Mouse (Mus musculus): ENCODE results near the gene Trim8. TPM values are rescaled to one million over a fixed set of nuclear protein-coding genes. Genes with fewer than 3 reads are reported as not detected.

The Trim8 gene
- polyA plus RNA-seq, 1 experiment = 87.2 TPM

GRCm38 (mm10) chr19:46553541-46553955 lies 52.0 kb downstream of the Trim8 start:
- TF ChIP-seq POLR2A (IDR thresholded peaks at IDR 0.05; ENCODE audit: borderline replicate concordance, extremely low read depth, low read depth, low read length) (no peak), CTCF (IDR thresholded peaks at IDR 0.05; ENCODE audit: insufficient read depth, low read length) (no peak)
- WGBS = 38% methylated on average over 11 of the region's 11 CpGs
- DNase-seq = no peak
- Histone ChIP-seq H3K4me1 (ENCODE audit: control insufficient read depth, insufficient read depth, low read length) (no peaks in the 10 kb centered on the region), H3K4me3 (replicated peaks; ENCODE audit: extremely low read depth, low read depth, low read length) (no peak overlapping the region)

GRCm38 (mm10) chr19:46558009-46558408 lies 56.5 kb downstream of the Trim8 start:
- no peaks in the 10 kb centered on the region for H3K4me1 ChIP-seq (ENCODE audit: control insufficient read depth, insufficient read depth, low read length)
- H3K4me3 ChIP-seq (replicated peaks; ENCODE audit: extremely low read depth, low read depth, low read length) = no peak overlapping the region
- DNase-seq = no peak
- TF ChIP-seq POLR2A (IDR thresholded peaks at IDR 0.05; ENCODE audit: borderline replicate concordance, extremely low read depth, low read depth, low read length) (no peak), CTCF (IDR thresholded peaks at IDR 0.05; ENCODE audit: insufficient read depth, low read length) (no peak)
- 81% methylated on average over 8 of the region's 8 CpGs for WGBS

- TF ChIP-seq POLR2A (IDR thresholded peaks at IDR 0.05; ENCODE audit: borderline replicate concordance, extremely low read depth, low read depth, low read length) (no peak), CTCF (IDR thresholded peaks at IDR 0.05; ENCODE audit: insufficient read depth, low read length) (no peak)
- DNase-seq = peak; percentile 42
- H3K4me1 ChIP-seq (ENCODE audit: control insufficient read depth, insufficient read depth, low read length) = no peaks in the 10 kb centered on the region
- H3K4me3 ChIP-seq (replicated peaks; ENCODE audit: extremely low read depth, low read depth, low read length) = no peak overlapping the region
- WGBS = 69% methylated on average over 12 of the region's 12 CpGs
Measured at GRCm38 (mm10) chr19:46558631-46559030, 57.1 kb downstream of the Trim8 start.

GRCm38 (mm10) chr19:46562132-46562531 lies 60.6 kb downstream of the Trim8 start:
- DNase-seq = peak; percentile 49
- WGBS = 27% methylated on average over 1 of the region's 1 CpGs
- TF ChIP-seq CTCF (IDR thresholded peaks at IDR 0.05; ENCODE audit: insufficient read depth, low read length) = peak; percentile 78
- no peak for TF ChIP-seq POLR2A (IDR thresholded peaks at IDR 0.05; ENCODE audit: borderline replicate concordance, extremely low read depth, low read depth, low read length)
- H3K4me1 ChIP-seq (ENCODE audit: control insufficient read depth, insufficient read depth, low read length) = no peaks in the 10 kb centered on the region
- H3K4me3 ChIP-seq (replicated peaks; ENCODE audit: extremely low read depth, low read depth, low read length) = no peak overlapping the region

- DNase-seq = no peak
- TF ChIP-seq POLR2A (IDR thresholded peaks at IDR 0.05; ENCODE audit: borderline replicate concordance, extremely low read depth, low read depth, low read length) (no peak), CTCF (IDR thresholded peaks at IDR 0.05; ENCODE audit: insufficient read depth, low read length) (no peak)
- 83% methylated on average over 14 of the region's 14 CpGs for WGBS
Measured at GRCm38 (mm10) chr19:46562581-46563515, 61.3 kb downstream of the Trim8 start.

GRCm38 (mm10) chr19:46563603-46564002 lies 62.1 kb downstream of the Trim8 start:
- TF ChIP-seq CTCF (IDR thresholded peaks at IDR 0.05; ENCODE audit: insufficient read depth, low read length) = no peak
- TF ChIP-seq POLR2A (IDR thresholded peaks at IDR 0.05; ENCODE audit: borderline replicate concordance, extremely low read depth, low read depth, low read length) = no peak
- 82% methylated on average over 4 of the region's 4 CpGs for whole genome bisulfite sequencing
- DNase-seq = no peak

More at GRCm38 (mm10) chr19:46562581-46563515, 61.3 kb downstream of the Trim8 start:
- Histone ChIP-seq H3K4me1 (ENCODE audit: control insufficient read depth, insufficient read depth, low read length) (no peaks in the 10 kb centered on the region), H3K4me3 (replicated peaks; ENCODE audit: extremely low read depth, low read depth, low read length) (no peak overlapping the region)

GRCm38 (mm10) chr19:46564043-46564462 lies 62.6 kb downstream of the Trim8 start:
- Histone ChIP-seq H3K4me1 (ENCODE audit: control insufficient read depth, insufficient read depth, low read length) (no peaks in the 10 kb centered on the region), H3K4me3 (replicated peaks; ENCODE audit: extremely low read depth, low read depth, low read length) (no peak overlapping the region)
- TF ChIP-seq CTCF (IDR thresholded peaks at IDR 0.05; ENCODE audit: insufficient read depth, low read length) = no peak
- no peak for TF ChIP-seq POLR2A (IDR thresholded peaks at IDR 0.05; ENCODE audit: borderline replicate concordance, extremely low read depth, low read depth, low read length)
- 77% methylated on average over 14 of the region's 14 CpGs for WGBS
- no peak for DNase-seq

More at GRCm38 (mm10) chr19:46563603-46564002, 62.1 kb downstream of the Trim8 start:
- Histone ChIP-seq H3K4me3 (replicated peaks; ENCODE audit: extremely low read depth, low read depth, low read length) (no peak overlapping the region), H3K4me1 (ENCODE audit: control insufficient read depth, insufficient read depth, low read length) (no peaks in the 10 kb centered on the region)

Other genes with a start within 250 kb of the Trim8 start
- gene Nfkb2, start 197.4 kb upstream of the Trim8 start, polyA plus RNA-seq (2012; rRNA removed) = 56.5 and 60.6 TPM in 2 replicates
- gene Psd, start 174.5 kb upstream of the Trim8 start, polyA plus RNA-seq (2012; rRNA removed) = 2.3 and 2.4 TPM in 2 replicates
- gene Fbxl15, start 173.5 kb upstream of the Trim8 start, polyA plus RNA-seq (2012; rRNA removed) = 10.7 and 15.5 TPM in 2 replicates
- 47.1 and 53.9 TPM in 2 replicates for gene Cuedc2, start 163.0 kb upstream of the Trim8 start, polyA plus RNA-seq (2012; rRNA removed)
- 26.5 and 27.1 TPM in 2 replicates for gene Mfsd13a, start 160.6 kb upstream of the Trim8 start, polyA plus RNA-seq (2012; rRNA removed)
- 6.8 and 10.1 TPM in 2 replicates for gene 2310034G01Rik, start 151.4 kb upstream of the Trim8 start, polyA plus RNA-seq (2012; rRNA removed)
- gene Actr1a, start 106.0 kb upstream of the Trim8 start, polyA plus RNA-seq (2012; rRNA removed) = 85.4 and 112 TPM in 2 replicates
- 17.5 and 18.0 TPM in 2 replicates for gene Sufu, start 104.8 kb upstream of the Trim8 start, polyA plus RNA-seq (2012; rRNA removed)
- gene Arl3, start 71.5 kb downstream of the Trim8 start, polyA plus RNA-seq (2012; rRNA removed) = 21.5 and 27.1 TPM in 2 replicates
- 3.8 and 6.5 TPM in 2 replicates for gene Sfxn2, start 71.7 kb downstream of the Trim8 start, polyA plus RNA-seq (2012; rRNA removed)
- gene Wbp1l, start 97.4 kb downstream of the Trim8 start, polyA plus RNA-seq (2012; rRNA removed) = 47.3 and 54.3 TPM in 2 replicates
- gene Cyp17a1, start 171.5 kb downstream of the Trim8 start, polyA plus RNA-seq (2012; rRNA removed) = 0.06 TPM in 1 of 2 replicates, not detected in the other
- 2.4 and 5.0 TPM in 2 replicates for gene Borcs7, start 188.2 kb downstream of the Trim8 start, polyA plus RNA-seq (2012; rRNA removed)
- gene As3mt, start 205.8 kb downstream of the Trim8 start, polyA plus RNA-seq (2012; rRNA removed) = 8.0 and 14.9 TPM in 2 replicates